Mouse (Mus musculus) neural tube, embryonic 11.5 days (tissue): ENCODE data around the gene B3gat2. TPM values are rescaled to one million over a fixed set of nuclear protein-coding genes. Genes with fewer than 3 reads are reported as not detected.

Experiments
- ATAC-seq: fragments of 200-750 bp; cut with Nextera tagmentation; 2 replicates; pipeline ENCODE4 v1.8.0; 2017; ENCODE audit warnings: moderate number of reproducible peaks, mild to moderate bottlenecking, moderate TSS enrichment, moderate library complexity; ENCODE audit not compliant: insufficient read depth, low FRiP score, low TSS enrichment
- DNase-seq: peaks from one replicate; pipeline ENCODE4 v3.0.0-alpha.2; 2015; ENCODE audit warnings: low spot score
- H3K27ac ChIP-seq: fragments of 300-500 bp; sonication (generic); 2 replicates; pipeline ENCODE4 v1.5.1; 2014; ENCODE audit warnings: low read depth, mild to moderate bottlenecking, low read length
- H3K27me3 ChIP-seq: fragments of 300-500 bp; sonication (generic); 2 replicates; pipeline ENCODE4 v1.6.1; 2014; ENCODE audit warnings: mild to moderate bottlenecking, low read length, mixed read lengths; ENCODE audit not compliant: control insufficient read depth, insufficient read depth
- H3K36me3 ChIP-seq: fragments of 300-500 bp; sonication (generic); 2 replicates; pipeline ENCODE4 v1.6.1; 2014; ENCODE audit warnings: mild to moderate bottlenecking, low read length, moderate library complexity, mixed read lengths; ENCODE audit not compliant: control insufficient read depth, insufficient read depth
- H3K4me1 ChIP-seq: fragments of 300-500 bp; sonication (generic); 2 replicates; pipeline ENCODE4 v1.6.1; 2014; ENCODE audit warnings: low read length, mixed read lengths; ENCODE audit not compliant: control insufficient read depth, insufficient read depth
- H3K4me2 ChIP-seq: fragments of 300-500 bp; sonication (generic); 2 replicates; pipeline ENCODE4 v1.6.1; 2014; ENCODE audit warnings: low read depth, mild to moderate bottlenecking, moderate library complexity
- H3K4me3 ChIP-seq: fragments of 300-500 bp; sonication (generic); 2 replicates; pipeline ENCODE4 v1.5.1; 2014; ENCODE audit warnings: low read depth, low read length
- H3K9ac ChIP-seq: fragments of 300-500 bp; sonication (generic); 2 replicates; pipeline ENCODE4 v1.6.1; 2014; ENCODE audit warnings: mild to moderate bottlenecking, low read length
- H3K9me3 ChIP-seq: fragments of 300-500 bp; sonication (generic); 2 replicates; pipeline ENCODE4 v1.6.1; 2016; ENCODE audit warnings: low read length; ENCODE audit not compliant: control insufficient read depth
- WGBS: fragments of 180-500 bp; shearing (Covaris S2); extraction: QIAGEN DNeasy Blood & Tissue Kit; methylation state at CpG from one replicate; pipeline ENCODE4 v1.1.7; 2014; 5-methylcytosine and 5-hydroxymethylcytosine counted together
- polyA plus RNA-seq: library from polyadenylated mRNA; unstranded; fragments of >200 nt; fragmentation: Nextera tagmentation; extraction: Ambion mirVana; gene quantifications from 2 replicates; pipeline ENCODE4 v1.2.1, GENCODE M21; 2014

Gene B3gat2
- polyA plus RNA-seq, 1 experiment from 2014 or later, result 2.6 TPM

- no peak for ATAC-seq
- Histone ChIP-seq H3K27me3 (no peaks in the 10 kb centered on the region), H3K36me3 (no peaks in the 10 kb centered on the region), H3K4me1 (no peaks in the 10 kb centered on the region), H3K4me2 (no peak overlapping the region), H3K27ac (no peak overlapping the region), H3K9me3 (no peaks in the 10 kb centered on the region), H3K9ac (no peak overlapping the region), H3K4me3 (no peak overlapping the region)
- 89% methylated on average over 9 of the region's 9 CpGs for WGBS
- DNase-seq, result no peak
These were observed 36.8 kb downstream of the B3gat2 start for GRCm38 (mm10) chr1:23798306-23798705.

- H3K4me1 ChIP-seq, result no peaks in the 10 kb centered on the region
- no peaks in the 10 kb centered on the region for H3K27me3 ChIP-seq
- no peaks in the 10 kb centered on the region for H3K9me3 ChIP-seq
- 85% methylated on average over 5 of the region's 5 CpGs for WGBS
- H3K27ac ChIP-seq, result no peak overlapping the region
- H3K4me2 ChIP-seq, result no peak overlapping the region
- no peak overlapping the region for H3K9ac ChIP-seq
- H3K36me3 ChIP-seq, result no peaks in the 10 kb centered on the region
- ATAC-seq (no peak), DNase-seq (no peak)
- no peak overlapping the region for H3K4me3 ChIP-seq
These were observed 60.1 kb downstream of the B3gat2 start for GRCm38 (mm10) chr1:23821615-23822014.

GRCm38 (mm10) chr1:23826887-23827758 is 65.6 kb downstream of the B3gat2 start:
- no peak overlapping the region for H3K4me3 ChIP-seq
- no peaks in the 10 kb centered on the region for H3K9me3 ChIP-seq
- H3K36me3 ChIP-seq, result no peaks in the 10 kb centered on the region
- no peak overlapping the region for H3K27ac ChIP-seq
- ATAC-seq, result peak; percentile 62
- no peaks in the 10 kb centered on the region for H3K4me1 ChIP-seq
- no peak overlapping the region for H3K4me2 ChIP-seq
- no peaks in the 10 kb centered on the region for H3K27me3 ChIP-seq
- DNase-seq, result peak; percentile 63
- H3K9ac ChIP-seq, result no peak overlapping the region
- WGBS, result 48% methylated on average over 13 of the region's 13 CpGs

- Histone ChIP-seq H3K36me3 (no peaks in the 10 kb centered on the region), H3K4me2 (no peak overlapping the region), H3K9ac (no peak overlapping the region), H3K27ac (no peak overlapping the region), H3K4me1 (no peaks in the 10 kb centered on the region), H3K4me3 (no peak overlapping the region), H3K9me3 (no peaks in the 10 kb centered on the region), H3K27me3 (no peaks in the 10 kb centered on the region)
- 90% methylated on average over 7 of the region's 7 CpGs for WGBS
- ATAC-seq (no peak), DNase-seq (no peak)
These were observed 72.7 kb downstream of the B3gat2 start for GRCm38 (mm10) chr1:23834246-23834645.

GRCm38 (mm10) chr1:23834819-23835218 is 73.3 kb downstream of the B3gat2 start:
- no peak overlapping the region for H3K4me3 ChIP-seq
- no peaks in the 10 kb centered on the region for H3K27me3 ChIP-seq
- WGBS, result 67% methylated on average over 9 of the region's 9 CpGs
- H3K27ac ChIP-seq, result no peak overlapping the region
- H3K9me3 ChIP-seq, result no peaks in the 10 kb centered on the region
- H3K4me1 ChIP-seq, result no peaks in the 10 kb centered on the region
- H3K36me3 ChIP-seq, result no peaks in the 10 kb centered on the region
- no peak overlapping the region for H3K9ac ChIP-seq
- no peak overlapping the region for H3K4me2 ChIP-seq
- no peak for DNase-seq
- no peak for ATAC-seq

- Histone ChIP-seq H3K9me3 (no peaks in the 10 kb centered on the region), H3K4me1 (no peaks in the 10 kb centered on the region), H3K36me3 (0 out of 2 replicates have a peak, but pooled peaks cover under 1% of the 10 kb centered on the region), H3K27me3 (no peaks in the 10 kb centered on the region), H3K27ac (no peak overlapping the region), H3K9ac (no peak overlapping the region), H3K4me2 (no peak overlapping the region), H3K4me3 (no peak overlapping the region)
- WGBS, result 88% methylated on average over 4 of the region's 4 CpGs
- ATAC-seq (no peak), DNase-seq (no peak)
These were observed 75.1 kb downstream of the B3gat2 start for GRCm38 (mm10) chr1:23836630-23837029.

GRCm38 (mm10) chr1:23840924-23841323 is 79.4 kb downstream of the B3gat2 start:
- H3K4me1 ChIP-seq, result no peaks in the 10 kb centered on the region
- H3K4me2 ChIP-seq, result no peak overlapping the region
- H3K4me3 ChIP-seq, result no peak overlapping the region
- no peaks in the 10 kb centered on the region for H3K27me3 ChIP-seq
- peaks cover 4% of the 10 kb centered on the region; the same call in 1 of the 2 replicates for H3K36me3 ChIP-seq
- no peak overlapping the region for H3K9ac ChIP-seq
- DNase-seq, result no peak
- ATAC-seq, result no peak
- no peak overlapping the region for H3K27ac ChIP-seq
- H3K9me3 ChIP-seq, result no peaks in the 10 kb centered on the region

GRCm38 (mm10) chr1:23842629-23843028 is 81.1 kb downstream of the B3gat2 start:
- ATAC-seq (no peak), DNase-seq (no peak)
- Histone ChIP-seq H3K9me3 (no peaks in the 10 kb centered on the region), H3K4me1 (no peaks in the 10 kb centered on the region), H3K4me3 (no peak overlapping the region), H3K27ac (no peak overlapping the region), H3K4me2 (no peak overlapping the region), H3K9ac (no peak overlapping the region), H3K27me3 (no peaks in the 10 kb centered on the region), H3K36me3 (peaks cover 6% of the 10 kb centered on the region; the same call in 1 of the 2 replicates)
- WGBS, result 78% methylated on average over 3 of the region's 3 CpGs

GRCm38 (mm10) chr1:23843790-23844189 is 82.2 kb downstream of the B3gat2 start:
- DNase-seq (no peak), ATAC-seq (no peak)
- Histone ChIP-seq H3K4me2 (no peak overlapping the region), H3K9me3 (no peaks in the 10 kb centered on the region), H3K27me3 (no peaks in the 10 kb centered on the region), H3K9ac (no peak overlapping the region), H3K27ac (no peak overlapping the region), H3K4me3 (no peak overlapping the region), H3K4me1 (no peaks in the 10 kb centered on the region), H3K36me3 (peaks cover 6% of the 10 kb centered on the region; the same call in 1 of the 2 replicates)
- WGBS, result 94% methylated on average over 7 of the region's 7 CpGs
